Mouse (Mus musculus): ENCODE data around the gene Fkbp9.

- TF ChIP-seq CTCF (IDR thresholded peaks at IDR 0.05; ENCODE audit: control insufficient read depth, insufficient read depth, low read length), result no peak
- TF ChIP-seq POLR2A (IDR thresholded peaks at IDR 0.05; ENCODE audit: borderline replicate concordance, control insufficient read depth, low read depth, low read length), result no peak
These were observed 44.2 kb upstream of the Fkbp9 start for GRCm38 (mm10) chr6:56787668-56788067.
